Mouse (Mus musculus) stomach, postnatal 0 days (tissue): ENCODE measurements around the gene Dnm3. TPM values are rescaled to one million over a fixed set of nuclear protein-coding genes. Genes with fewer than 3 reads are reported as not detected.

Experiments
- ATAC-seq: fragments of 200-750 bp; cut with Nextera tagmentation; 2 replicates; pipeline ENCODE4 v1.8.0; 2017; ENCODE audit not compliant: low FRiP score, low TSS enrichment
- DNase-seq: peaks from one replicate; pipeline ENCODE4 v3.0.0-alpha.2; 2016; ENCODE audit warnings: low spot score
- H3K27ac ChIP-seq: fragments of 300-500 bp; sonication (generic); replicated peaks from 2 replicates; pipeline ENCODE4 v1.5.1; 2014; ENCODE audit warnings: mild to moderate bottlenecking, control low read depth
- H3K27me3 ChIP-seq: fragments of 300-500 bp; sonication (generic); 2 replicates; pipeline ENCODE4 v1.6.1; 2014; ENCODE audit warnings: low read length; ENCODE audit not compliant: control insufficient read depth, insufficient read depth
- H3K36me3 ChIP-seq: fragments of 300-500 bp; sonication (generic); 2 replicates; pipeline ENCODE4 v1.6.1; 2014; ENCODE audit warnings: low read length, mixed read lengths; ENCODE audit not compliant: control insufficient read depth, insufficient read depth
- H3K4me1 ChIP-seq: fragments of 300-500 bp; sonication (generic); replicated peaks from 2 replicates; pipeline ENCODE4 v1.6.1; 2014; ENCODE audit warnings: antibody characterized with exemption; ENCODE audit not compliant: control insufficient read depth, insufficient read depth
- H3K4me2 ChIP-seq: fragments of 300-500 bp; sonication (generic); replicated peaks from 2 replicates; pipeline ENCODE4 v1.6.1; 2014; ENCODE audit warnings: low read depth, mild to moderate bottlenecking, control low read depth, moderate library complexity
- H3K4me3 ChIP-seq: fragments of 300-500 bp; sonication (generic); 2 replicates; pipeline ENCODE4 v1.5.1; 2014; ENCODE audit warnings: low read depth, low read length, control low read depth
- H3K9ac ChIP-seq: fragments of 300-500 bp; sonication (generic); 2 replicates; pipeline ENCODE4 v1.6.1; 2014; ENCODE audit warnings: mild to moderate bottlenecking, low read length, control low read depth, mixed read lengths
- H3K9me3 ChIP-seq: fragments of 300-500 bp; sonication (generic); 2 replicates; pipeline ENCODE4 v1.6.1; 2016; ENCODE audit warnings: low read length; ENCODE audit not compliant: control insufficient read depth
- CTCF ChIP-seq: IDR thresholded peaks from 2 replicates; pipeline ENCODE4 v1.5.1; 2016; ENCODE audit warnings: antibody characterized with exemption, low read depth, mild to moderate bottlenecking, moderate library complexity
- EP300 ChIP-seq: optimal IDR thresholded peaks from 2 replicates; pipeline ENCODE3; 2016; ENCODE audit warnings: antibody characterized with exemption
- WGBS: fragments of 180-500 bp; shearing (Covaris S2); extraction: QIAGEN DNeasy Blood & Tissue Kit; methylation state at CpG from one replicate; pipeline ENCODE4 v1.1.7; 2014; 5-methylcytosine and 5-hydroxymethylcytosine counted together
- polyA plus RNA-seq: library from polyadenylated mRNA; unstranded; fragments of >200 nt; fragmentation: Nextera tagmentation; extraction: Ambion mirVana; gene quantifications from 2 replicates; pipeline ENCODE4 v1.2.1, GENCODE M21; 2015

Gene Dnm3
- polyA plus RNA-seq, 1 experiment from 2014 or later = 2.1 TPM

GRCm38 (mm10) chr1:162142285-162142684, 335.5 kb downstream of the Dnm3 start:
- ATAC-seq (no peak), DNase-seq (no peak)
- 91% methylated on average over 7 of the region's 7 CpGs for WGBS
- no peaks in the 10 kb centered on the region for H3K27me3 ChIP-seq
- no peaks in the 10 kb centered on the region for H3K36me3 ChIP-seq
- no peak for TF ChIP-seq EP300
- no peak for TF ChIP-seq CTCF
- H3K9ac ChIP-seq = no peak overlapping the region
- no peak overlapping the region for H3K4me2 ChIP-seq
- H3K9me3 ChIP-seq = no peaks in the 10 kb centered on the region
- H3K4me3 ChIP-seq = no peak overlapping the region
- H3K27ac ChIP-seq = no peak overlapping the region
- no peaks in the 10 kb centered on the region for H3K4me1 ChIP-seq

GRCm38 (mm10) chr1:162136328-162136727, 341.5 kb downstream of the Dnm3 start:
- H3K4me2 ChIP-seq = no peak overlapping the region

GRCm38 (mm10) chr1:162135451-162136213, 342.2 kb downstream of the Dnm3 start:
- Histone ChIP-seq H3K9me3 (no peaks in the 10 kb centered on the region), H3K27me3 (no peaks in the 10 kb centered on the region), H3K4me3 (no peak overlapping the region), H3K36me3 (no peaks in the 10 kb centered on the region), H3K4me2 (no peak overlapping the region), H3K4me1 (no peaks in the 10 kb centered on the region), H3K9ac (no peak overlapping the region), H3K27ac (no peak overlapping the region)
- TF ChIP-seq CTCF = no peak
- ATAC-seq (no peak), DNase-seq (no peak)
- 80% methylated on average over 11 of the region's 11 CpGs for WGBS

More at GRCm38 (mm10) chr1:162136328-162136727, 341.5 kb downstream of the Dnm3 start:
- H3K9ac ChIP-seq = no peak overlapping the region
- no peak overlapping the region for H3K27ac ChIP-seq
- 26% methylated on average over 4 of the region's 4 CpGs for WGBS
- ATAC-seq (no peak), DNase-seq (no peak)
- H3K9me3 ChIP-seq = no peaks in the 10 kb centered on the region
- no peak overlapping the region for H3K4me3 ChIP-seq
- no peaks in the 10 kb centered on the region for H3K4me1 ChIP-seq
- TF ChIP-seq EP300 (no peak), CTCF (no peak)
- no peaks in the 10 kb centered on the region for H3K27me3 ChIP-seq
- H3K36me3 ChIP-seq = no peaks in the 10 kb centered on the region

- TF ChIP-seq CTCF = no peak
- no peak overlapping the region for H3K4me3 ChIP-seq
- no peak overlapping the region for H3K9ac ChIP-seq
- no peak overlapping the region for H3K4me2 ChIP-seq
- H3K4me1 ChIP-seq = no peaks in the 10 kb centered on the region
- no peaks in the 10 kb centered on the region for H3K36me3 ChIP-seq
- H3K27me3 ChIP-seq = no peaks in the 10 kb centered on the region
- ATAC-seq = no peak
- H3K27ac ChIP-seq = no peak overlapping the region
- no peaks in the 10 kb centered on the region for H3K9me3 ChIP-seq
- 48% methylated on average over 3 of the region's 3 CpGs for WGBS
- no peak for DNase-seq
Measured at GRCm38 (mm10) chr1:162134651-162135066, 343.2 kb downstream of the Dnm3 start.

- H3K27ac ChIP-seq = no peak overlapping the region
- no peak overlapping the region for H3K4me2 ChIP-seq
- ATAC-seq (no peak), DNase-seq (no peak)
- no peaks in the 10 kb centered on the region for H3K27me3 ChIP-seq
- TF ChIP-seq EP300 (no peak), CTCF (no peak)
- H3K9ac ChIP-seq = no peak overlapping the region
- no peak overlapping the region for H3K4me3 ChIP-seq
- 82% methylated on average over 8 of the region's 8 CpGs for WGBS
- no peaks in the 10 kb centered on the region for H3K4me1 ChIP-seq
- no peaks in the 10 kb centered on the region for H3K9me3 ChIP-seq
- no peaks in the 10 kb centered on the region for H3K36me3 ChIP-seq
Measured at GRCm38 (mm10) chr1:162132908-162133641, 344.8 kb downstream of the Dnm3 start.
